Mouse (Mus musculus): ENCODE results near the gene Prune2. TPM values are rescaled to one million over a fixed set of nuclear protein-coding genes. Genes with fewer than 3 reads are reported as not detected.

Prune2 gene
- total RNA-seq, 2 experiments from 2014 or later, result 38.0 to 48.5 TPM

- intact Hi-C loops (cut with DNase I), result no loop called here
- DNase-seq, result no peak
Observed at GRCm38 (mm10) chr19:16992151-16992550, 36.2 kb downstream of the Prune2 start.

GRCm38 (mm10) chr19:16994260-16994659 lies 38.3 kb downstream of the Prune2 start:
- no peak for DNase-seq
- intact Hi-C loops (cut with DNase I), result no loop called here

- DNase-seq, result no peak
- intact Hi-C loops (cut with DNase I), result no loop called here
Observed at GRCm38 (mm10) chr19:16997915-16998314, 42.0 kb downstream of the Prune2 start.

DNA sequence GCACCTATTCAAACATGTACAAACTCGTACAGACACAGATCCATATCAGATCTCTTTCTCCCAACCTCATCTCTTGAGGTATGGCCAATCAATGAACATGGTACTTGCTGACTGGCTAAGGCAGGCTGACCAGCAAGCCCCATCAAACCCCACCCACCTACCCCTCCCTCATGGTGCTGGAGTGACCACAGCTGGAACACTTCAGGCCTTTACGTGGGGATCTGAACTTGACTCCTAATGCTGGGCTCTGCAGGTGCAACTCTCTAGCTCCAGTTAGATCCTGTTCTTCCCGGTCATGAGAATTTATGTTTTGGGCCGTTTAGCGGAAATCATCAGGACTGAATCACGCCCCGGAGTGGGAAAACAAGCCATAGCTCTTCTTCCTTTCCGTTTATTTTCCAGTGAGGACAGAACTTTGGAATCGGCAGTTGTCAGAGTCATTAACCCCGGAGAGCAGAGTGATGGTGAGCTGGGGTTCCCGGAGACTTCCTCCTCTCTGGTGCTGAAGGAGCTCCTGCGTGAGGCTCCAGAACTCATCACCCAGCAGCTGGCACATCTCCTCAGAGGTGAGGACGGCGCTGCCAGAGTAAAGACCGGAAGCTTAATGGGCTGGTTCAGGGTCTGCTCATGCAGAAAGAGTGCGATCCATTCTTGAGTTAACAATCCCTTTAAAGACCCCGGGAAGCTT lies 50.4 kb downstream of the Prune2 start:
- no peak for DNase-seq
- intact Hi-C loops (cut with DNase I), result no loop called here

GRCm38 (mm10) chr19:17011261-17011995 lies 55.5 kb downstream of the Prune2 start:
- intact Hi-C loops (cut with DNase I), result no loop called here
- DNase-seq, result peak; percentile 25 to 58

- DNase-seq, result no peak
- intact Hi-C loops (cut with DNase I), result no loop called here
Observed at GRCm38 (mm10) chr19:17013085-17013484, 57.2 kb downstream of the Prune2 start.

DNA sequence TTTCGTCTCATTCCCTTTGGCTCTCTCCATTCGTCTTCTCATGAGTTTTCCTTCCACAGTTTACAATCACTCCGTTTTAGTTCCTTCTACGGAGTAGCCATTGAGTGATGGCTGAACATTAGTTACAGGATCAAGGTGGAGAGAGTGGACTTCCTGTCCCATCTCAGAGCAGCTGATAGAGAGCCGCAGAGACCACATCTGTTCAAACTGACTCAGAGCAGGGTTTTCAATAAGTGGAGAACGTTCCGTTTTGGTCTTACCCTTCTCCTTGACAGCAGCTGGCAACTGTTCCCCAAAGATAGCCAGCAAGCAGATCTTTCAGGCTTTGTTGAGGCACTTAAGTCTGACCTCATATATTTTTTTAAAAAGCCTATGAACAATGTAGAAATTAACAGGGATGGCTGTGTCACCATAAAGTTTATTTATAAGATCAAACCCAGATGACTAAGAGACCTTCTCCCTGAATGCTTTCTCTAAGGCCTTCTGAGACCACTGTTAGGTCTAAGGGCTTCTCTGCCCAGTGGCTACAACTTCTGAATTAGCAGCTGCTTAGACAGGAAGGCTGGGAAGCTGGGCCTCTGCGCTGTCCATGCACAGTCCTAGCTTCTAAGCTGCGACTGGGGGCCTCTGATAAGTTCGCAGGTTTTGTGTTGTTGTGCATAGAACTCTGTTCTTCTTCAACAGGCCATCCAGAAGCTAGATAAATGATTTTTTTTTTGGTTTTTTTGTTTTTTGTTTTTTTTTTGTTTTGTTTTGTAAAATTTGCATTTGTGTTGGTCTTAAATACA lies 58.6 kb downstream of the Prune2 start:
- no peak for DNase-seq
- intact Hi-C loops (cut with DNase I), result no loop called here

- DNase-seq, result no peak
- intact Hi-C loops (cut with DNase I), result loop anchor here (5.0 kb wide), 1 partner anchor 67 kb away; the partner anchor contains the start of gene Prune2
Observed at GRCm38 (mm10) chr19:17024748-17025147, 68.8 kb downstream of the Prune2 start.

- peak; percentile 52 to 68 for DNase-seq
- intact Hi-C loops (cut with DNase I), result loop anchor here (1.0 to 2.0 kb wide), 2 partner anchors 131 to 228 kb away; no protein-coding TSS in a partner anchor
Observed at GRCm38 (mm10) chr19:17030276-17030675, 74.4 kb downstream of the Prune2 start.

DNA sequence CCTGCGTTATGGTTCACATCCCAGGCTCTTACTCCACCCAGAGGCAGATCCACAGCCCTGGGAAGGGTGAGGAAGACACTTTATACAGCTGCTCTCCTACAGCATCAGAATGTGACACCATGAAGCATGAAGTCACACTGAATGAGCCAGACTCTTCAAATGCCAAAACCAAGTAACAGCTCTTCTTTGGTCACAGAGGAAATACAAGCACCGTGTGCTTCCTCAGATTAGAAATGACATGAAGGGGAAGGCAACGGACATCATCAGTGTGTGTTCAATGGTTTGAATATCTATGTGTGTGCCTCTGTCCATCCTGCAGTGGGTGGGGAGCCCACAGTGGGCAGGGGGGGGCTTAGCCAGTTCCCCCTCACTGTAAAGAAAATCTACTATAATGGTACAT lies 76.4 kb downstream of the Prune2 start:
- no peak for DNase-seq
- intact Hi-C loops (cut with DNase I), result no loop called here

DNA sequence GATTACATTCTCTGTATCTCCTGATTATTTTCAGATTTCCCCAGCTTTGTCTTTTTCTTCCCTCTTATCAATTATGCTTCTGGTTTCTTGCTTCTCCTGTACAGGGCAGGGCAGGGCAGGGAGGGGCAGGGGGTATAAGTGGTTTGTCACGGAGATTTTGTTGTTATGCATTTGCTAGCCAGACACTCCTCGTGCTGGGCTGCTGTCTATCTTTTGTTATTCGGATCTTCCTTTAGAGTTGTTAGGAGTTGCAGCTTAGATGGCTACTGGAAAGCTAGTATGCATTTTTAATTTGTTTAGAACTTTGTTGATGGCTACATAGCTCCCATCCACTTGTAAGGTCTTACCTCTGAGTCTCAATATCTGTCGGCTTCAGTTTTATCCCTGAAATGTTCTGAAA lies 91.0 kb downstream of the Prune2 start:
- intact Hi-C loops (cut with DNase I), result no loop called here
- DNase-seq, result no peak

- DNase-seq, result no peak
- intact Hi-C loops (cut with DNase I), result no loop called here
Observed at GRCm38 (mm10) chr19:17055892-17056291, 100.0 kb downstream of the Prune2 start.

DNA sequence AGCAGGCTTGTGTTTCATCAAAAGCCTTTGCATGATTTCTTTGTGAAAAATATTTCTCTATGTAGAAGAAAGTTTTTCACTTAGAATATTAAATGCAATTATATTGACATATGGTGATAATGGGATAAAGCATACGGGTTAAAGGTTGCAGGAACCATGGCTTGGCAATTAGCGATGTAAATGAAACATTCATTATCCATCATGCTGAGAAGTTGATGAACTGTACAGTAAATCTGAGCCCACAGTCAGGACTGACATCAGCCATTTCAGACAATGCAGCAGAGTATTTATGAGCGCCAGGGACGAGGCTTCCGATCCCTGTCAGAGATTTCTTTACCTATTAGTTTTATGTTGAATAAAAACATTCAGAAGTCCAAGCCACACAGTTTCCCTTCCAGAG lies 104.2 kb downstream of the Prune2 start:
- intact Hi-C loops (cut with DNase I), result no loop called here
- no peak for DNase-seq

GRCm38 (mm10) chr19:17064421-17064820 lies 108.5 kb downstream of the Prune2 start:
- intact Hi-C loops (cut with DNase I), result no loop called here
- no peak for DNase-seq

DNA sequence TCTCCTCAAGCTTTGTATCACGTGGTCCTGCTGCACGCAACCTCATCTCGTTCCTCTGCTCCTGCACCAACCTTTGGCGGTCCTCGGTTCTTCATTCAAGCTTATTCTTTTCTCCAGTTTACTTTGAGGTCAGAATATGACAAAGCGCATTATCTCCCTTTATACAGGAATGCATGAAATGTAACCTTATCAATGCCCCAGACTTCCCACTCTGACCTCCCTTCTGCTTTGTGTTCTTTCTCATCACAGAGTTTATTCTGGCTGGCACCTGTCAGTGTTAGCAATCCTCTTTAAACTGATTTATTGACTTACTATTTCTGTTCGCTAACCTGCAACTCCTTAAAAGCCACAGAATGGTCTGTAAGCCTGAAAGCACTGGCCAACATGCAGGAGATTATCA lies 113.1 kb downstream of the Prune2 start:
- DNase-seq, result no peak
- intact Hi-C loops (cut with DNase I), result no loop called here

DNA sequence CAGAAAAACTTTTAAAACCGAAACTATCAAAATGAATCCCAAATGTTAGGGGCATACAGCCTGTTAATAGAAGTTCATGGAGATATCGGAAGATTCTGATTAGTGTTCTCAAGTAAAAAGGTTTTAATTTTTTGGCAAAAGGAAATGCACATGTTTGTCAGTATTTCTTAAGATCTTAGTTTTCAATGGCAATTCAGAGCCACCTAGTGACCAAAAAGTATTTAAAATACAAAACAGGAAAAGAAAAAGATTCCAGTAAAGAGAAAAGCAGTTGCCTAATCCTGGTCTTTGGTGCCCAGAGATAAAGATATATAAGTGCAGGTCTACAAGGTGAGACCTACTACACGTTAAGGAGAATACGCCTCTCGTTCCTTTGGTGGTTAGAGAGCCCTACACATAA lies 115.3 kb downstream of the Prune2 start:
- DNase-seq, result no peak
- intact Hi-C loops (cut with DNase I), result no loop called here

GRCm38 (mm10) chr19:17072245-17072644 lies 116.3 kb downstream of the Prune2 start:
- intact Hi-C loops (cut with DNase I), result no loop called here
- no peak for DNase-seq

DNA sequence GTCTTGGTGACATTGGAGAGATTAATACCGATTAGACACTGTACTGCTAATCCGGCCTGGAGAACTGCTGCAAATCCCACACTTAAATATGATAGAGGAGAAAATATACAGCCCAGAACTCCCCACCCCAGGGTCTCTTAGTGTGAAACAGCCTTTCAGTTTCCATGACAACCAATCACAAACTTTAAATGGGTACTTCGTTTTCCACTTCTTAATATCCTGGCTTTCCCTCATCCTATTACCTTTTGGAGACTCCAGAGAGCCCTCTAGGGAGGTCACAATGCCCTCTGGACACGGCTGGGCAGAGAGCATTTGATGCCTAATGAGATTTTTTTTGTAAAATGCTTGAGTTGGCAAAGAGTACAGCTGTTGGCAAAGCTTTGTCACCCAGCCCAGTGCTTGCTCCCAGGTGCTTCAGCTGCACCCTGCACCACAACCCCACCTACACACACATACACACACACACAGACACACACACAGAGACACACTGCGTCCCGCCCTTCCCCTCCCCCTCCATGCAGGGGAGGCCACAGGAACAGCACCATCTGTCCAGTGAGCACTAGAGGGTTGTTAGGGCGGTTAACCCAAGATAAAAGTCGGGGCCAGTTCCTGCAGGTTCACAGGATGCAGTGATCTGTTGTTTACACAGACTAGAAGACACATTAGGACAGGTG lies 122.9 kb downstream of the Prune2 start:
- no peak for DNase-seq
- intact Hi-C loops (cut with DNase I), result no loop called here

- intact Hi-C loops (cut with DNase I), result no loop called here
- no peak for DNase-seq
Observed at GRCm38 (mm10) chr19:17081382-17081781, 125.5 kb downstream of the Prune2 start.

GRCm38 (mm10) chr19:17094067-17094466 lies 138.1 kb downstream of the Prune2 start:
- no peak for DNase-seq
- intact Hi-C loops (cut with DNase I), result no loop called here

DNA sequence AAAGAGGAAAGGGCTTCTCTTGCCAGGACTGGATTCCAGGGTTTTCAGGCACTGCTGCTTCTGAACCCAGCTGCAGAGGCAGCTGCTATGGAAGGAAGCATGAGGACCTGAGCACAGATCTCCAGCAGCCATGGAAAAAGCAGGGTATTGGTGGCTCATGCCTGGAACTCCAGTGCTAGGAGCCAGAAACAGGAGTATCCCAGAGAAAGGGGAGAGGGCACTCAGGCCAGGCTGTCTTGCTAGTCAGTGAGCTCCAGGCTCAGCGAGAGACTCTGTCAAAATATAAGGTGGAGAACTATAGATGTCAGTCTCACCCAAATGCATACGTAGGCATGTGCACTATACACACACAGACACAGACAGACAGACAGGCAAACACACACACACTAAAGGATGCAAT lies 140.4 kb downstream of the Prune2 start:
- DNase-seq, result no peak
- intact Hi-C loops (cut with DNase I), result no loop called here
